Mouse (Mus musculus): ENCODE measurements around the gene Slc5a5. TPM values are rescaled to one million over a fixed set of nuclear protein-coding genes. Genes with fewer than 3 reads are reported as not detected.

Gene Slc5a5
- total RNA-seq (2015) (0.07 TPM in 1 of 2 replicates, not detected in the other), total RNA-seq (2017) (not detected in 2 replicates)

DNA sequence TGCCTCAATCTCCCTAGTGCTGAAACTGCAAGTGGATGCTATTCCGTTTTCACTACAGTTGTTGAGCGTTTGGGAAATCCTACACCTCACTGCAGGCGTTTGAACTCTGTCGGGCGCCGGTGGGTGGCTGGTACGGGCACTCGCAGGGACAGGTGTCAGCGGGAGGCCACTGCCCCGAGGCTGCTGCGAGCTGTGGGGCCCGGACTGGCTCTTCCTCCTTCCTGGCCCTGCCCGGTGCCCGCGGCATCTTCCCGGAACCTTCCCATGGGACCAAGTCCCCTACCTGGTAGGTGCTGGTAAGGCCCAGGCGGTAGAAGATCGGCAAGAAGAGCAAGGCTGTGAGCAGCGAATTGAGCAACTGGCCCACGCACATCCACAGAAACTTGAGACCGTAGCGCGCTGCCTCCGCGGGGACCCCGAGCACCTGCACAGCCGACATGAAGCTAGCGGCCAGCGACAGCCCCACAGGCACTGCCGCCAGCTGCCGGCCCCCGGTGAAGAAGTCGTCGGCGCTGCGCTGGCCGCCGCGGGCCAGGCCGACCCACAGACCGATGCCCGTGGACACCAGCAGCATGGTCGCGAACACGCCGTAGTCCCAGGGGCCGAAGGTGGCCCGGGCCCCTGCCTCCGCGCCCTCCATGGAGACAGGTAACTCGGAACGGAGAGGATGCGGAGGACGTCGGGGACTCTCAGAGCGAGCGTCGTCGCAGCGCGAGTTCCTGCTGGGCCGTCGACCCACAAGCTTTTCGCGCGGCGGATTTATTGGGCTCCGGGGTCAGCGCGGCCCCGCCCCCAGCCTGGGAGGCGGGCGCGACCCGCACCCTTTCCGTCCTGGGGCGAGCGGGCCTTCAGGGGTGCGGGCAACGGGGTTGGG lies at the start of gene Slc5a5:
Gene Slc5a5, minus strand, starts transcription at position 736 of the 874 bp plus-strand sequence.
- no peak for ATAC-seq (ENCODE audit: poor library complexity, severe bottlenecking)

DNA sequence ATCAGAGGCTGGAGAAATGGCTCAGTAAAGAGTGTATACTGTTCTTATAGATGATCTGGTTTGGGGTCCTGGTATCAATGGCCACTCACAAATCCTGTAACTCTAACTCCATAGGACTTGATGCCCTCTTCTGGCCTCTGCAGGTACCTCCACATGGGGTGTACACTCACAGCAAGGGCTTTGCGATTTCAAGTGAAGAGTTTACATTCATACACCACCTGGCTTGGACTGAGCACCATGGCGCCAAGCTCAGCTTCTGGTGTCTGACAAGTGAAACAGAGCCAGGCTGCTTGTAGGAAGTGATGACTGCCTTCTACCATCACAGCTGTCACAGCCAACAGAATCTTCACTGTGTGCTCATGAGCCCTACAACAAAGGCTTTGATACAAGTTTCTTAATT lies 48.9 kb upstream of the Slc5a5 start:
- ATAC-seq (ENCODE audit: poor library complexity, severe bottlenecking), result no peak

DNA sequence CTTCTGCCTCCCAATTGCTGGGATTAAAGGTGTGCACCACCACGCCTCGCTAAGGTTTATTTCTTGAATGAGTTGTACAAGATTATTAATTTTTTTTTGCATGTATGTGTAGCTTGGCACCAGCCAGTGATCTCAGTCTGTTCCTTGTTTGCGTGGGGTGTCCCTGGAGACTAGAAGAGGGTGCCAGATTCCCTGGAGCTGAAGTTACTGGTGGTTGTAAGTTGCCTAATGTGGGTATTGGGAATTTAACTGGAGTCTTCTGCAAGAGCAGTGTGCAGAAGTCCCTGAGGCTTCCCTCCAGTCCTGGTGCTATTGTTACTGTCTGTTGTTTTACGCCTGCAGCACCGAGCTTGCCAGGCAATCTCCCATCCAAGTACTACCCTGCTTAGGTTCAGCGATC lies 44.6 kb upstream of the Slc5a5 start:
- no peak for ATAC-seq (ENCODE audit: poor library complexity, severe bottlenecking)

DNA sequence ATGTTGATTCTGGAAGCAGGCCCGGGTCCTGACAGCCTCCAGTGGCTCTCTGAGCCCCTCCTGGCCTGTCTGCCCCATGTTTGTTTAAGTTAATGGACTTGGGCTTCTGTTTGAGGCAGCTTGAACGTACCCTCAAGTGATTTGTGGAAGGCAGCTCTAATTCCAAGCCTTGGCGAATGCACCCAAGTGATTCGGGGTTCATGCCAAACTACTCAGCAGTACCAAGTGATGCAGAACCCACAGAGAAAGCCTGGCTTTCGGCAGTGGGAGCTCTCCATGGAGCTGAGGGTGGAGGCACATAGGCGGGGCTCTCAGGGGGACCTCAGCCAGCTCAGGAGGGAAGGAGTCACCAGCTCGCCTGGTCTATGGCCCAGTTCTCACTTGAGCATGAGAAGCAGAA lies 42.2 kb upstream of the Slc5a5 start:
- no peak for ATAC-seq (ENCODE audit: poor library complexity, severe bottlenecking)

GRCm38 (mm10) chr8:70933036-70933435 lies 40.5 kb upstream of the Slc5a5 start:
- no peak for ATAC-seq (ENCODE audit: poor library complexity, severe bottlenecking)

DNA sequence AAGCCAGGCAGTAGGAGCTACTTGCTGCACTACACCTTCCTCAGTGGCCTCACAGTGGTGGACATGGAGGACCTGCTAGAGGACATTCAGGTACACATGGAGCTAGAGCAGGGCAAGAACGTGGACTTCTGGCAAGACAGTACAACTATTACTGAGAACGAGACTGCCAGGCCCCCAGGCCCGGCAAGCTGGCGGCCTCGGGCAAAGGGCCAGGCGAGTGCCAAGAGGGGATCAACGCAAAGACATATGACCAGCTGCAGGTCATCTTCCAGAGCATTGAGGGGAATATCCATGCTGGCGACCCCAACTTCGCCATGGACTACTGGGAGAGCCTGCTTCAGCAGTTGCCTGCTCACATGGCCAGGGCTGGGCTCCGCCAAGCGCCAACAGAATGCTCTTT lies 39.2 kb upstream of the Slc5a5 start:
- no peak for ATAC-seq (ENCODE audit: poor library complexity, severe bottlenecking)

DNA sequence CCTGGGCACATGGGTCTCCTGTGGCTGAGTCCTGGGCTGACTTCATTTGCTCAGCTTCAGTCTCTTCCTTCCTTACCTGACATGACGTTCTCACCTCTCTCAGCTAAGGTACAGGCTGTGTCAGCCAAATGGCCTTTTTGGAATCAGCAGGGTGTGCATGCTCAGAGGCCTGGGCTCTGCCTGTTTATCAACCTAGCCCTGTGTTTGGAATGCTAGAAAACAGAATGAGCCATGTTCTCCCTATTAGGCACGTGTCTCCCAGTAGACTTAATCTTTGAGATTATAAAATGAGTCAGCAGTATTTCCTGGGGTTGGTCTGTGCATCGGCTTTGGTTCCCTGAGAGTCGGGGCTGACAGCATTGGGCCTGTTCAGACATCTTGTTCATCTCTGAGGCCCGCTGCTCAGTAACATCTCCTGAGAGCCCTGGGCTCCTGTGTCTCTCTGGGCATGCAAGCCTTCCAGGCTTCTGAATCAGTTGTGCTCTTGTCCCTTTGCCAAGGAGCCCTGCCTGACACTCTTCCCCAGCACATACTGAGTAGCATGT lies 36.3 kb upstream of the Slc5a5 start:
- no peak for ATAC-seq (ENCODE audit: poor library complexity, severe bottlenecking)

- ATAC-seq (ENCODE audit: poor library complexity, severe bottlenecking), result no peak
These were observed 35.5 kb upstream of the Slc5a5 start for GRCm38 (mm10) chr8:70928096-70928495.

GRCm38 (mm10) chr8:70926396-70926795 lies 33.8 kb upstream of the Slc5a5 start:
- no peak for ATAC-seq (ENCODE audit: poor library complexity, severe bottlenecking)

DNA sequence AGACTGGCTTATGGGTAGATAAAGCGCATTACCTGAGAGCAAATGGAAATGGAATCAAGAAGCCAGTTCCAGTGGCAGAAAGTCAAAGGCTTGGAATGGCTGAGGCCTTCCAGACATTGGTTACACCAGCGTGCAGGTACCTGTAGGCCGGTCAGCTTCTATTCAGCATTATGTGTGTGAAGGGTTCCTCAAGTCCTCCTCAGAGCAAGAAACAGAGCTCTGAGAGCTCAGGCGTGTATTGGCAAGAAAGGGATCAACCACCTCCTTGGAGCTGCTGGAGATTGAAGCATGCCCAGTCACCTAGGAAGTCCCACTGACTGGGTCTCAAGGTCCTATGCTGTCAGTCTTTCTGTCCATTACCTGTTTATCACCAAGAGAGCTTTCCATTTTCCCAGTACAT lies 33.2 kb upstream of the Slc5a5 start:
- ATAC-seq (ENCODE audit: poor library complexity, severe bottlenecking), result no peak

DNA sequence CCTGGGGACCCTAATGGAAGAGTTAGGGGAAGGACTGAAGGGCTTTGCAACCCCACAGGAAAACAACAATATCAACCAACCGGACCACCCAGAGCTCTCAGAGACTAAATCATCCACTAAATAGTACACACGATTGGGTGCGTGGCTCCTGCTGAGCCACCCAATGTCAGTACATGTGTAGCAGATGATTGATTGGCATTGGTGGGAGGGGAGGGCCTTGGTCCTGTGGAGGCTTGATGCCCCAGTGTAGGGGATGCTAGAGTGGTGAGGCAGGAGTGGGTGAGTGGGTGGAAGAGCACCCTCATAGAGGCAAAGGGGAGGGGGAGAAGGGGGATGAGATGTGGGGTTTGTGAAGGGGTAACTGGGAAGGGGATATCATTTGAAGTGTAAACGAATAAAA lies 31.6 kb upstream of the Slc5a5 start:
- ATAC-seq (ENCODE audit: poor library complexity, severe bottlenecking), result no peak

DNA sequence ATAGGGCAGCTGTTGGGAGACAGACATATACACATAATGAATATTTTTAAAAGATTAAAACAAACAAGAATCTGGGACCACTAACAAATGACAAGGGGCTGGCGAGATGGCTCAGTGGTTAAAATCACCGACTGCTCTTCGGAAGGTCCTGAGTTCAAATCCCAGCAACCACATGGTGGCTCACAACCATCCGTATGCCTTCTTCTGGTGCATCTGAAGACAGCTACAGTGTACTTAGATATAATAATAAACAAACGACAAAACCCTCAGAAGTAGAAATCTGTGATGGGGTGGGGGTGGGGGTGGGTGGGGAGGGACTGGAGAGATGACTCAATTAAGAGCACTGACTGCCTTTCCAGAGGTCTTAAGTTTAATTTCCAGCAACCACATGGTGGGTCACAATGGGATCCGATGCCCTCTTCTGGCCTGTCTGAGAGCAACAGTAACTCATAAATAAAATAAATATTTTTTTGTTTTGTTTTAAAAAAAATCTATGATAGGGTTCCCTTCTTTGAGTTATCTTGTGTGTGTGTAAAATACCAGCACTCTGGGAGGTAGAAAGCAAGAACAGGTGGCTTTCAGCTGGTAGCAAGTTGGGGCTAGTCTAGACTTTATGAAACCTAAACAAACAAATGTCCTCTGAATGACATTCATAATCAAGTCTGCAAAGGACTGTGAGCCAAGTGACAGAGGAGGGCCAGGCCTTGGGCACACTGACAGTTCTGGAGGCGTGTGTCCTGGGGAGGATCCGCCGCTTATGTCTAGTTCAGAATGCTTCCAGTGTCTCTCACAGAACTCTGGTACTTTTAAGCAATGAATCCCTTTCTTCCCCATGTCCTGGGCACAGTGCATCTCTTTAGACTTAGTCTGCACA lies 27.7 kb upstream of the Slc5a5 start:
- no peak for ATAC-seq (ENCODE audit: poor library complexity, severe bottlenecking)

DNA sequence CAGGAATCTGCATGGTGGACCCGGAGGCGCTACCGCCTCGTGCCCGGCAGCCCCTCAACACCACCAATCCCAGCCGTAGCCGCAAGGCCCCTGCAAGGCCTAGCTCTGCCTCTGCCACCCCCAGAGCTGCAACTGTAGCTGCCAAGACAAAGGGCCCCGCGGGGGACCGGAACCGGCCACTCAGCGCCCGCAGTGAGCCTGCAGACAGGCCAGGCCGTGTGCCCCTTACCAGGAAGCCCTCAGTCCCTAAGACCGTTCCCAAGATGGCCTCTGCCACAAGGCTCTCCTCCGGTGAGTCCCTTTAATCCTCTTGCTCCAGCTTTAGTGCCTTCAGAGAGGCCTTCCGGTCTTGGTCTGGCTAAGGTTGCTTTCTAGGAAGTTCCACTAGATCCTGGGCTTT lies 22.1 kb upstream of the Slc5a5 start:
- ATAC-seq (ENCODE audit: poor library complexity, severe bottlenecking), result no peak

- ATAC-seq (ENCODE audit: poor library complexity, severe bottlenecking), result no peak
These were observed 21.0 kb upstream of the Slc5a5 start for GRCm38 (mm10) chr8:70913523-70913922.

DNA sequence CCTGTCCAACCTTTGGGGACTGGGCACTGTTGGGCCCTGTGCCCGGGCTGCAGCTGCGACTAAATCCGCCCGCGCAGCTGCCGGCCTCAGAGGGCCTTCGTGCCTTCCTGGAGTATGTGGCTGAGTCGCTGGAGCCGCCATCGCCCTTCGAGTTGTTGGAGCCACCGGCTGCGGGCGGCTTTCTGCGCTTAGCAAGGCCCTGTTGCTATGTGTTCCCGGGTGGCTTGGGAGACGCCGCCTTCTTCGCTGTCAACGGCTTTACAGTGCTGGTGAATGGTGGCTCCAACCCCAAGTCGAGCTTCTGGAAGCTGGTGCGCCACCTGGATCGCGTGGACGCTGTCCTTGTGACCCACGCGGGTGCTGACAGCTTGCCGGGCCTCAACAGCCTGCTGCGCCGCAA lies 20.4 kb upstream of the Slc5a5 start:
- no peak for ATAC-seq (ENCODE audit: poor library complexity, severe bottlenecking)

- no peak for ATAC-seq (ENCODE audit: poor library complexity, severe bottlenecking)
These were observed 19.0 kb upstream of the Slc5a5 start for GRCm38 (mm10) chr8:70911596-70911995.

DNA sequence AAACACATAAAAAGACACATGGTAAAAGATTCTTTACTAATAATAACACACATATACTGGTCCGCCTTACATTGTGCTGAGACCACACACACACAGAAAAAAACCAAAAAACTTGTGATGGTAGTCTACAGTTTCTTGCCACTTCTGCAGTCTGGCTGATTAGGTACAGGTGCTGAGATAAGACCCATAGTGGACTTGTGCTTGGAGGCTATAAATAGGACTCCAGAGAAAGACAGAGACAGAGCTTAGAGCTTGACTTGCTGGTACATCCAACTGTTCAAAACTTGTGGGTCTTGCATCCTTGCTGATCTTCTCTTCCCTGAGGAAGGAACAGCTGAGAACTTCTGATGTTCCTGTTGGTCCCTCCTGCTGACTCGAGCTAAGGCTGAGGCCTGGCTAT lies 15.0 kb upstream of the Slc5a5 start:
- ATAC-seq (ENCODE audit: poor library complexity, severe bottlenecking), result no peak

GRCm38 (mm10) chr8:70905831-70906736 lies 13.5 kb upstream of the Slc5a5 start, which contains the start of gene Map1s:
TSS of gene Map1s (plus strand) at chr8:70905932.
- peak; percentile 74 for ATAC-seq (ENCODE audit: poor library complexity, severe bottlenecking)

DNA sequence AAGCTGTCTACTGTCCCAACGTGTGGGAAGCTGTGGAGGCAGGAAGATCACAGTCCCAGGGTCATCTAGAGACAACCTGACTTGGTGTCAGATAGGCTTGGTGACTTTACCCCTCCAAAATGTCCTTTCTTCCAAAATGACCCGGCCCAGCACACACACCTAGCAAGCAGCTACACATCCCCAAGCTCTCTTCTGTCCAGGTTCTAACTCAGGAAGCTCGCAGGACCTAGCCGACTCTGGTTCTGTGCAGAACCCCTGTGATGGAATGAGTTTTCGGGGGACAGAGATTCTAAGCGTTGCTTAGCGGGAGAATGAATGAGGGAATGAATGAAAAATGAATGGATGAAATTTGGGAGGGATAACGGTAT lies 12.9 kb upstream of the Slc5a5 start:
- no peak for ATAC-seq (ENCODE audit: poor library complexity, severe bottlenecking)

- ATAC-seq (ENCODE audit: poor library complexity, severe bottlenecking), result peak; percentile 80
These were observed 12.0 kb upstream of the Slc5a5 start for GRCm38 (mm10) chr8:70904532-70904931.

Data from megakaryocyte, adult 5-6 weeks (primary cell).